Mouse (Mus musculus) heart, adult 9 months (tissue): ENCODE measurements around the gene Caskin2.
"Not testable (repeated sequence)": the region's sequence is repeated elsewhere in the genome, so short reads cannot be mapped to it uniquely, and the experiment has no call there.

ENCODE experiments used
- DNase-seq, 2 experiments: peaks; one replicate each; pipeline ENCODE4 v3.0.0; 2022; ENCODE audit warnings: low spot score in 2 of 2

Gene Caskin2

GRCm38 (mm10) chr11:115765103-115765606 is 48.3 kb downstream of the Caskin2 start, which contains the start of gene Tmem94:
Gene Tmem94 (plus strand): TSS chr11:115765433.
- peak; percentile 97 to 98 for DNase-seq

DNA sequence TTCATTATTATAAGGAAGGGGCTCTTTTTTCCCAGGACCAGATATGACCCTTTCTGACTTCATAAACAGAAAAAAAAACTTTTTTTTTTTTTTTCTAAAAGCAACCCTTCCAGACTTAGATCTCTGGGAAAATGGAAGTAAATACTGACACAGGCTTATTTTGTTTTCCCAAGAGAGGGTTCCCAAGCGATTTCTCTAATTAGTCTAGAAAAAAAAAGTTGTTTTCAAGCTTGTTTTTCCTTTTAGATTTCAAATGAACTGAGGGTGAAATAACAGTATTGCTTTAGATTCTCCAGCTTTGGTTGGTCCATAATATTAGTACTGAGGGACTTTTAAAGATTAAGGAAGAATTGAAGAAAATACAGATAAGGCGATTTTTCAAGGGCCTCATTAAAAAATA is 48.7 kb downstream of the Caskin2 start:
- DNase-seq, result no peak

GRCm38 (mm10) chr11:115762176-115762575 is 51.3 kb downstream of the Caskin2 start:
- not testable (repeated sequence) for DNase-seq

DNA sequence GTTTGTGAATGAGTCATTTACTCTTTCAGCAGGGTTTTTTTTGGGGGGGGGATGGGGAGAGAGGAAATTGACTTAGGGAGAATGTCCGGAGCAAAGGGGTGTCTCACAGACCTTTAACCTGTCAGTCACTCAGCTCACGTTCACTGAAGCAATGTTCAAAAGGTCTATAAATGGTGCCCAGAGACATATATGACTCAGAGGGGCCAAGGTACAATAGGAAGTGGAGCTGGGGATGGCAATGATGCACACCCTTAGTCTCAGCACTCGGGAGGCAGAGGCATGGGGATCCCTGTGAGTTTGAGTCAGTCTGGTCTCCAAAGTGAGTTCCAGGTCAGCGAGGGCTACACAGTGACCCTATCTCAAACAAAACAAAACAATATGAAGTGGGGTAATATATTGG is 60.0 kb downstream of the Caskin2 start:
- no peak for DNase-seq

DNA sequence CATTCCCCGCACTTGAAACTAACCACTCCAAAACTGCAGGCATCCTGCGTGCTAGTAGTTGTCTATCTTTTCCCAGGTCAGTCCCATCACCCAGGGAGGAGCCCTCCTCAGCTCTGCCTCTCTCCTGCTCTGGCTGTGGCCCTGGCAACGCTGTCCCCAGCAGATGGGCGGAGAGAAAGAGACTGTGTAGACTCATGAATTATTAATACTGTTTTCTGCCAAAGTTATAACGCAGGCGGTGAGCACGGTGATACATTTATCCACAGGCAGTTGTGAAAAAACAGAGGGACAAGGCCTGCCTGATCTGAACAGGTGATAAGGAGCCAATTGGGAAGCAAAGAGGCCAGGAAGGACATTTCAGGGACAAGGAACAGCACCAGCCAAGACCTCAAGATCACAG is 60.8 kb downstream of the Caskin2 start:
- DNase-seq, result no peak

- DNase-seq, result no peak
These were observed 61.7 kb downstream of the Caskin2 start for GRCm38 (mm10) chr11:115751725-115752124.

GRCm38 (mm10) chr11:115749834-115750233 is 63.6 kb downstream of the Caskin2 start:
- DNase-seq, result no peak
